Mouse (Mus musculus): ENCODE results near the gene Prrg3. TPM values are rescaled to one million over a fixed set of nuclear protein-coding genes. Genes with fewer than 3 reads are reported as not detected.

Prrg3 gene
- not detected in 4 replicates for total RNA-seq (2023; ENCODE audit: inconsistent age)

DNA sequence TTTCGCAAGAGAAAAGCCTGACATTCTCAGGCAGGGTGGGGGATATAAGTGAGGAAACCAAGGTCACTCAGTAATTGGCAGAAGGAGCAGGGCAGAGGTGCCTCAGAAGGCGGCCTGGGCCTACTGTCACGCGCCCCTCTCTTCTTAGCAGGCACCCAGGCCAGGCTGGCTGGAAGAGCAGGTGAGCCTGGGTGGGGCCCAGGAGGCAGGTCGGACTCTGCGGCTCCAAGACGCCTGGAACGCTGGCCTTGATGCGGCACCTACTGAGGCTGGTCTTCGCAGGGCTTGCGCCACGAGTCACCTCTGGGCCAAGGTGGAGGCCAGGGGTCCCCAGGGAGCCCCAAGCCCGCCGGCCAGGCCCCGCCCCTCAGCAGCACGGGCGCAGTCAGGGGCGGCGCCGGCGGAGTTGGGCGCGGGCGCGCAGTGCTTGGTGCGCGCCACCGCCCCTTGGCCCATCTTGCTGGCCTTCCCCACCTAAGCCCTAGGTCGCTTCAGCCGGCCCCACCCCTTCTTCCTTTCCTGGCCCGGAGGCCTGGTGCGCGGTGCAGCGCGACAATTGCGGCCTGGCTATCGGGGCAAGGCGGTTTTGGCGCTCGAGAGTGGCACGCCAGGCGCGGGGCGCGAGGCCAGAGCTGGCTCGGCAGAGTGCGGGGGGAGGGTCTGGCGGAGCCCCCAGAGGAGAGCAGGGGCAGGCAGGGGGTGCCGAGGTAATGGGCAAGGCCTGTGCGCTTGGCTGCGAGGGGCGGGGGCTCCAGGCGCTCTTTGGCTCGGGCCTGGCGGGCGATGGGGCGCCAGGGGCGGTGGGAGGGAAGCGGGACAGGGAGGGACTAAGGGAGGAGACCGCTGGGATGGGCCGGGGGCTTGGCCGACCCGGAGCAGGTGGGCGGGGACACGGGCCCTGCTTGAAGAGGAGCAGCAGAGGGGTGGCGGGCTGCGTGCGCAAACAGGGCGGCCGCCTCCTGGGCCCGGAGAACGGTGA is at the start of gene Prrg3:
TSS of gene Prrg3 (plus strand) at position 552 of the 979 bp plus-strand sequence.

GRCm38 (mm10) chrX:71972686-71973085 is 10.3 kb downstream of the Prrg3 start, which contains the start of gene Fate1:
Gene Fate1, plus strand, starts transcription at chrX:71972986.

DNA sequence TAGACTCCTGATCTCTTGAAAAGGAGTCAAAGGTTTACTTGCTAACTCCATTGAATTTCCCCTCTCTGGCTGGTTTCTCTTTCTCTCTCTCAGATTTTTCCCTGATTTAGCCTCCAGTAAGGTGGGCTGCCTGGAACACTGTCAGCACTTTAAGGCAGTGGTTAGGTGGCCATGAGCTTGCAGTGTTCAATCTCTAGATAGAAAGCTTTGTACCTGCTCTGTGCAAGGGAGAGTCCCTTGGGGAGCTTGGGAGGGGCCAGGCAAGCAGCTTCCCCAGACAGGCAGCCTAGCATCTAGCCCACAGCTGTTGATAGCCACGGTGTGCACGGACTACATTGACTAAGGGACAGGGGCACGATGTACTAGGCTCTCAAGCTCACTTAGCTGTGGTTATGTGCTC is 29.1 kb downstream of the Prrg3 start, which contains the start of gene Cnga2:
TSS of gene Cnga2 (plus strand) at position 301 of the 400 bp plus-strand sequence.

Other genes starting within 250 kb of the Prrg3 start
- gene Vma21, start 146.7 kb upstream of the Prrg3 start, total RNA-seq (2023; ENCODE audit: inconsistent age): 21.9 to 28.5 TPM (median 25.5 TPM) in 4 replicates
- gene Gm1141, start 41.6 kb upstream of the Prrg3 start, total RNA-seq (2023; ENCODE audit: inconsistent age): 0.26 to 0.72 TPM (median 0.57 TPM) in 4 replicates
- not detected in 4 replicates for gene Fate1, start 10.4 kb downstream of the Prrg3 start, total RNA-seq (2023; ENCODE audit: inconsistent age)
- not detected in 4 replicates for gene Cnga2, start 29.2 kb downstream of the Prrg3 start, total RNA-seq (2023; ENCODE audit: inconsistent age)